Mouse (Mus musculus) liver, embryonic 14.5 days (tissue): ENCODE results near the gene Ccin.

Experiments
- CTCF ChIP-seq: IDR thresholded peaks from 2 replicates; pipeline ENCODE4 v1.5.1; 2016; ENCODE audit warnings: antibody characterized with exemption, low read depth, control low read depth
- EP300 ChIP-seq: IDR thresholded peaks from 2 replicates; pipeline ENCODE4 v1.6.1; 2016; ENCODE audit warnings: antibody characterized with exemption, low read depth

DNA sequence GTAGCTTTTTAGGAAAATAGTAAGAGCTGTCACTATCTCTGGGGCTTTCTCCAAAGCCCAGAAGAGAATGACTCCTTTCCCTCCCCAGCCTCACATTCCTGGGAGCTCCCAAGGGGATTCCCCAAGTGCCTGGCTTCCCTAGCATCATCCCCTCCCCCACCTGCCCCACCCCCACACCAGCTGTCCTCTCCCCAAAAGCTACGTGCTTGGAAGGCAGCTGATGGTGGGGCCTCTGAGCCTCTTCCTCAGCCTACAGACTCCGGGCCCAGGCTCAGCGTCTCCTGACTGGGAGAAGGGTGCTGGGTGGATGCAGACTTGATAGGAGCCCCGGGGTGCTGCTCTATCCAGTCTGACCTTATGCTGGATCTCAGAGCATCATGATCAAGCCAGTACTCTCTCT lies 13.9 kb upstream of the Ccin start:
- TF ChIP-seq CTCF, result no peak
- no peak for TF ChIP-seq EP300
